Mouse (Mus musculus) left cerebral cortex, adult 18-20 months (tissue): ENCODE results near the gene Nhlrc2. TPM values are rescaled to one million over a fixed set of nuclear protein-coding genes. Genes with fewer than 3 reads are reported as not detected.

Experiments used
- DNase-seq, 2 experiments: peaks; one replicate each; pipeline ENCODE4 v3.0.0; 2021 to 2022; ENCODE audit warnings: low spot score in 2 of 2, mixed read lengths in 1 of 2
- total RNA-seq, 2 experiments: library from RNA; stranded (reverse); gene quantifications; 2 replicates each; pipeline ENCODE4 v1.2.3; 2021

Nhlrc2 gene
- total RNA-seq, 2 experiments from 2014 or later: 14.1 to 15.2 TPM

DNA sequence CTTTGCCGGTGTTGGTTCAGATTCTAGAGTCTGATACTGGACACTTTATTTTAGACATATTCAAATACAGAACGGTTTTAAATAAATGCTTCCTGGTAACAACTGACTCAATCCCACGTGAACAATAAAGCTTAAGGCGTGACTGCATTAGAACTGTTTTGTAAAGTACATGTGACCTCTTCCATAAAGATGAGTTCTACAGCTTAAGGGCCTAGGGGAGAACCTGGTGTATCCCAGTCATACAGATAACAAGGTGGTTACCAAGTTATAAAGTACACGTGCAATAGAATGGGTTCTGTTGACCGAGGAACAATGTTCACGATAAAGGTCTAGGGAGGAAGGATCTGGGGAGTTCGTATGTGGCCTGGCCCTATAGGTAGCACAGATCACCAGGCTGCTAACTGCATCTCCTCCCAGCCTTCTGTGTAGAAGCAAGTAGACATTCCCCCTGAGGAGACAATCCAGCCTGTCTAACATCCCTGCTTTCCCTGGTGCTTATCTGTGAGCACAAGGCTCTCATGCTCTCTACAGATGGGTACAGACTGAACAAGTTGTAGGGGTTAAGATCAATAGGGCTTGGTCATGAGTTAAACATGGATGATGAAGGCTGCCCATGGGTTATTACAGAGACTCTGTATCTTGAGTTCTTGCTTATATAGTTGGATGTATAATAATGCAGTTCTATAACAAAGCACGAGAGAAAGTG, 14.5 kb downstream of the Nhlrc2 start:
- DNase-seq: no peak

DNA sequence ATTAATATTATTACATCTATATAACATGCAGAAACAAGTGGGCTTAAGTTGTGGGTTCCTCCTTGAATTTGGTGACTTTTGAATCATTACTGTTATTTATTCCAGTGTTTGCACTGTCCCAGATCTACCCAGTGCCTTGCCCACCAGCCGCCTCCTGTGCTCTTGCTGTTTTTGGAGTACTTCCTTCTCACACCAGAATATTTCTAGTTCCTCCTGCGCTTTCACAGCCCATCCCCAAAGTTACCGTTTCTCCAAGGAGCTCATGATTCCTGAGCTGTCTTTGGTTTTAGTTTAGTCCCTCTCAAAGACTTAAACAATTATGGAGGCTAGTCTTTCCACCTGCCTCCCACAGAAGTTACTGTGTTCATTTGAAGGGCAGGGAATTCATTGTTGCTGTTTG, 15.4 kb downstream of the Nhlrc2 start:
- peak in 1 of 2 experiments; percentile 65 for DNase-seq

DNA sequence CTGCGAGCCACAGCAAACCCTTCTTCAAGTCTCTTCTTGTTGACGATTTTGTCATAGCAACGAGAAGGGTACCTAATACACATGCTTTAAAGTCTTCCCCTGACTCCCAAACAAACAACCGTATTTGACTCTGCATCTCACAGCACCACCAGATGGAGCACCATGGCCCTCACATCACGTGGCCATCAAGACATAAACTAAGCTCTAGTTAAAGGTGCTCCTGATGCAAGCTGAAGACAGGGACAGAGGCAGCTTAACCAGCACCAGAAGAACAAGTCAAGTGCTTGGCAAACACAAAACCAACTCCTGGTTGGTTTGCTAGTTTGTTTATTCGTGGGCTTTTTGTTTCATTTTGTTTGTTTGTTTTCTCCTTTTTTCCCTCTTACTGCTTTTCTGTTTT, 17.3 kb downstream of the Nhlrc2 start:
- no peak for DNase-seq

DNA sequence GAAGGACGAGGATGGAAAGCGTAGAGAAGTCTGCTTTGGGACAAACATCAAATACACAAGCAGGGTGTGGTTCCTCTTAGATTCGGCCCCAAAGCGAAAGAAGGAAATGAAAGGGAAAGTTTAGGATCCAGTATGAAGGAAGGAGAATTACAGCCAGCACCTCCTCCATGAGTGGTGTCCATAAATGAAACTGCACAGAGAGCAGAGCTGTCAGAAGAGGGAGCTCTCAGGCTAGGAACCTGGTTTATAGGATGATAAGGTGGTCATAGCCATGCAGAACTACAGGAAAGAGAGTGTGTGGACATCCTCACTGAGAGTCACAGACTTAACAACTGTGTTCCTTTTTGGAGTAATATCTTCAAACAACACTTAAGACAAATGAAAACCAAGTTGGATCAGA, 18.0 kb downstream of the Nhlrc2 start:
- DNase-seq: peak; percentile 65 to 67

DNA sequence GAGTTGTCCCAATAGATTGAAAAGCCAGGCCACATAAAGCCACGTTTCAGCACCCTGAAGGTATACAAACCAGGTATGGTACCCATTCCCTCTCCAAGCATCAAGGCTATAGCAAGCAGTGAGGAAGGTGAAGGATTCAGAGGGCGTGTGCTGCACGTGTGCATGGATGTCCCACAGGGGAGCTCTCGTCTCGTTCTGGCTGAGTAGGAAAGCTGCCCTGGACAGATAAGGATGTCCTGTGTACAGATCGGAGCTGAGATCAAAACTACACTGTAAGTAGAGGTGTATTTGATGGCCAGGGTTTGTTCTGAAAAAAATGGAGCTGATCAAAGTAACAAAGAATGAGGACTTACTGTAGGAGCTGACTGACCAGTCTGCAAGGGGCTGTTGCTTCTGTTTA, 18.9 kb downstream of the Nhlrc2 start:
- DNase-seq: no peak

DNA sequence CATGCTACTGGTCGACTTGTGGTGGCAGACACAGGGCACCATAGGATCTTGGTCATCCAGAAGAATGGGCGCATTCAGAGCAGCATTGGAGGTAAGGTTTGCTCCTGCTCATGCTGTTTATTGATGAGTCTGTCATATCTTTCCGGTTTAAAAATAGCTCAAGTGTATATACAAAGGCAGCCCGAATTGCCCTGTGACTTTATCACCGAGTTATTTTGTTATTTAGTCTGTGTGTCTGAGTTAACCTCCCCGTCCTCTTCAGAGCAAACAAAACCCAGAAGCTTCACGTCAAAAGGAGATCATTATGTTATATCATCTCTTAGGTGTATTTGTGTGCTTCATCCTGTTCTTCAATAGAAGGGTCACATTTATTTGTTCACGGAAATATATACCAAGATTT, 22.7 kb downstream of the Nhlrc2 start:
- DNase-seq: no peak

DNA sequence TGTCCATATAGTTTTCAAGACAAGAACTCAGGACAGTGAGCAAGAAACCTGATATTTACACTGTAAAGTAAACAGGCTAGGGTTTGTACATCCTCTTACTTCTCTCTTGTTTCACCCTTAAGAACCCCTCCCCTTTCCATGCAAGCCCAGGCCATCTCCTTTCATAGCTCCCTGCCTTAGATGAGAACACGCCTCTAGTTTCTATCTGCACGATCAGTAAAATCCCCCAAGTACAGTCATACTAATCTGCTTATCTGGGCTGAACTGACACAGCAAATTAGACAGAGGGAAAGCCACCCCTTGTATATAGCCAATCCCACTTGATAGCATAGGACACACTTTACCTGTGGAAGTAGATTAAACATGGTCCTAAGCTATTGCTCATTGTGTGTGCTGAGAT, 23.2 kb downstream of the Nhlrc2 start:
- DNase-seq: no peak

DNA sequence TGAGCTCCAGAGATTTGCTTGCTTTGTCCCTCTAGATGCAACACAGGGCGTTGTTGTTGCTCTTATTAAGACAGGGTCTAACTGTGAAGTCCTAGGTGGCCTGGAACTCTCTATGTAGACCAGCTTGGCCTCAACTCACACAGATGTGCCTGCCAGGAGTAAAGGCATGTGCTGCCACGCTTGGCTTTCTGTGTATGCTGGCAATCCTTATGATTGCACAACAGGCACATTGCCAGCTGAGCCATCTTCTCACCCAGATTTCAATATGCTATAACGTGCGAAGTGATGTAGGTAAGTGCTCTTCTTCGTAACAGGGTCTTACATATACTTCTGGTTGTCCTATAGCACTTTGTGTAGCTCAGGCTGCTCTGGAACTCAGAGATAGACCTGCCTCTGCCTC, 23.9 kb downstream of the Nhlrc2 start:
- DNase-seq: no peak

DNA sequence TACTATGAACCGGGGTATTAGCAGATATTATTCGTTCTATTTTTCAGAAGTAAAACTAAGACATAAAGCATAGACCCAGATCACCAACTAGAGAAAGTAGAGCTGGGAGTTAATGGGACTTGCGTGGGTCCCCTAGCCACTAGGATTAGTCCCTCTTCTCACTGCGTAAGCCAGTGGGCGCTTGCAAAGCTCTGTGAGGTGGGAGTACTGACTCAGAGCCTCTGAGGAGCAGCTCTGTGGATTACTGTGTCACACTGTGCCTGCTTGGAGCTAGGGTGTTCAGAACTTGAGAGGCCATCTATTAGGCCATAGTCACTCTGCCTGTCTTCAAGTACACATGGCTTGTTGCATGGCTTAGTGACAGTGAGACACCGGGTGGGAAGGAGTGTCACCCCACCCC, 25.1 kb downstream of the Nhlrc2 start:
- DNase-seq: peak; percentile 47 to 68

DNA sequence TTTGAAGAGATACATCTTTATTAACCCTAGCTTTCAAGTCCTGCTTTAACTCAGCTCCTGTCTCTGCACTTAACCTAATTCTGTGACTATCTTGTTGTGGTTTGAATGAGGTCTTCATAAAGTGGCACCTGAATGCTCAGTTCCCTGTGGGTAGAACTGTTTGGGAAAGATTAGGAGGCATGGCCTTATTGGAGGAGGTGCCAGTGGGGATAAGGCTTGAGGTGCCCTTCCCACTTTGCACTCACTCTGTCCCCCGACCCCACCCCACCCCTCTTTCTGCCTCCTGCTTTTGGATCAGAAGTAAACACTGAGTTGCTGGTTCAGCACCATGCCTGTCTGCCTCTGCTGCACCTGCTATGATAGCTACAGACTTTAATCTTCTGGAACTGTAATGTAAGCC, 29.7 kb downstream of the Nhlrc2 start:
- DNase-seq: no peak

DNA sequence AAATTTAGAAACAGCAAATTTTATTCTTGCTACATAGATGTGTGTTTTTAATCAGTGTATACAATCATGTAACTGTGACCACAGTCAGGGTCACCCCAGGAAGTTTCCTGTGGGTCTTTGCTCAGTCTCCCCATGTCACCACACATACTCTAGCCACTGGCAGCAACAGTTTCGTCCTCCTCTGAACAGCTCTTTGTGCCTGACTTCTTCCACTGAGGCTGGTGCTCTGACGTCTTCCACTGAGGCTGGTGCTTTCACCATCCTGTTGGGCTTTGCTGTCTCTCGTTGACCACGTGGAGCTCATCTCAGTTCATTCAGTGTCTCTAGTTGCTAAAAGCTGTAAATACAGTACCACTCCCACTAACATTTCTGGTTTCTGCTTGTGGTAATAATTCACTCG, 33.9 kb downstream of the Nhlrc2 start:
- no peak for DNase-seq

DNA sequence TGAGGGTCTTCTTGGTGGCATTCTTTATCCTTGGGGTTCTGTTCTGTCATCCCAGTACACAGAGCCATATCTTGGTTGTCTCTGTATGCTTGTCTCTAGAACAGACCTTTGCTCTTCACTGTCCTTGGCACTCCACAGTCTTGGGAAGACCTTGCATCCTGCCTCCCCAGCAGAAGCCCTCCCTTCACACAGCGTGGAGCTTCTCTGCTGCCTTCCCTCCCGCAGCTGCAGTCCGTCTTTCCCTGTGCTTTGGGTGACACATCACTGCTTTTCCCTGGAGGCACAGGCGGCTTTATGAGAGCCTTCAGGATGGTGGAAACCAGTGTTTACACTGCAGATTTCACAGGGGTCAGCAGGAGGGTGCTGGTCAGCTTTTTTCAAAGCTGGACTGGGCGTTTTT, 35.7 kb downstream of the Nhlrc2 start:
- DNase-seq: no peak

DNA sequence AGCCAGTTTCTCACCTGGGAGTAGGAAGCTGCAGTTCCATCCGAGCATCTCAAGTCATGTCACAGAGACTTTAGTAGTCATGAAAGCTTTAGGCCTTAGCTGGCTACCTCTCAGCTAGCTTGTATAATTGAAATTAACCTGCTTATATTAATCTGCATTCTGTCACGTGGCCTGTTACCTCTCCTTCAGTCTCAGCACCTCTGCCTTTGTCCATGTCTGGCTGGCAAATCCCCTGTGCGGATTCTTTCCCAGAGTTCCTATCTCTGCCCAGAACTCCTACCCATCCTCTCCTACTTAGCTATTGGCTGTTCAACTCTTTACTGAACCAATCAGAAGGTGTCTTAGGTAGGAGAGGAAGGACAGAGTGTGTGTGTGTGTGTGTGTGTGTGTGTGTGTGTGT, 36.2 kb downstream of the Nhlrc2 start:
- DNase-seq: no peak

DNA sequence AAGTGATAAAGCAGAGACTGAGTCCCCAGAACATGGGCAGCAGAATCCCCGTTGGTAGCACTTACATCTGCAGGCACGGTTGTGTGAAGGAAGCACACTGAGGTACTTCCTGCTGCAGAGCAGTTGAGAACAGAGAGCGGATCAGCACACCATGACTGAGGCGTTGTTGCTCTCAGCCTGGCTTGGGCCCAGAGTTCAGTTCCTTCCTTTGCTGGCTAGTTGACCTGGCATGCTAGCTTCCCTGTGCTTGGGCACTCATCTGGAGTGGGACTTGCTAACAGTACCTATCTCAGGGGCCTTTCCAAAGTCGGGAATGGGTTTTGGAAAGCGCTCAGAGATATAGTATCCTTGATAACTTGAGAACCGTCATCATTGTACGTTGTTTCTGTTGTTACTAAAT, 38.3 kb downstream of the Nhlrc2 start:
- DNase-seq: no peak

DNA sequence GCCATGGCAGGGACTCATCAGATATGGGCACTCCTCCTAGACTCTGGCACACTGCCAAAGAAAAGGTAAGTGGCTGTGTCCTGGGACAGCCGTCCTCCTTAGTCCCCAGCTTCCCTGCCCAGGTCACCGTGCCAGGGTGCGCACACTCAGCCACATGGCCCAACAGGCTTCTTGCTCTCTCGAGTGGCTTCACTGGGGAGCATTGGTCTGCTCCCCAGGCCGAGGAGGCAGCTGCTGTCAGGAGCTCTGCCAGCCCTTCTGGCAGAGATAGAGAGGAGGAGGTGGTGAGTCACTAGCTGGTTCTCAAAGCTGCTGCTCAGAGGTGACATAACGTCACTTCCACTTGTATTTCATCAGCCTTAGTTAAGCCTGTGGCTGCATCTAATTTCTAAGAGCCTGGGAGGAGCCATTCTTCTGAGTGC, 40.2 kb downstream of the Nhlrc2 start:
- DNase-seq: peak; percentile 64 to 77

DNA sequence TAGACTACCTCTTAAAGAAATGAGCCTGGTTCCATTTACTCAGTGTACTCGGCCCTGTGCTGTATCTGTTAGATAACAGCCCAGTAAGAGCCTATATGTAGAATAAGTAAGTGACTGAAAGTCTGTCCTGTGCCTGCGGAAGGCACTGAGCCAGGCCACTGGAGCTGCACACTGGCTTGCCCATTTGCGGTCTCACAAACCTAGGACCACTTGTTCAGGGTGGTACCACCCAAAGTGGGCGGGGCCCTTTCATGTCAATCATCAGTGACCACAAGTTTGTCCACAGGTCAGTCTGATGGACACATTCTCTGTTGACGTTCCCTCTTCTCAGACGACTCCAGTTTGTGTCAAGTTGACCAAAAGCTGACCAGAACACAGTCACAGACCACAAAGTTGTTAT, 40.9 kb downstream of the Nhlrc2 start:
- no peak for DNase-seq

DNA sequence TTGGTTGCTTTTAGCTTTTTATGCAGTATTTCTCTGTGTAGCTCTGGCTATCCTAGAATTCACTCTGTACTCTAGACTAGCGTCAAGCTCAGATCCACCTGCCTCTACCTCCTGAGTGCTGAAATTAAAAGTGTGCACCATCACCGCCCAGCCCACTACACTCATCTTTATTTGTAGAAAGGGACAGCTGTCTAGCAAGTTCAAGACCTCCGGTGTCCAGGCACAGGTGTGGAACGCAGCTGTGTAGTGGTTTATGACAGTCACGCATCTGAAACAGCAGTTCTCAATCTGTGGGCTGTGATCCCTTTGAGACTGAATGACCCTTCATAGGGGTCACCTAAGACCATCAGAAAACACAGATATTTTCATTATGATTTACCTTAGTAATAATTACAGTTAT, 41.4 kb downstream of the Nhlrc2 start:
- no peak for DNase-seq

DNA sequence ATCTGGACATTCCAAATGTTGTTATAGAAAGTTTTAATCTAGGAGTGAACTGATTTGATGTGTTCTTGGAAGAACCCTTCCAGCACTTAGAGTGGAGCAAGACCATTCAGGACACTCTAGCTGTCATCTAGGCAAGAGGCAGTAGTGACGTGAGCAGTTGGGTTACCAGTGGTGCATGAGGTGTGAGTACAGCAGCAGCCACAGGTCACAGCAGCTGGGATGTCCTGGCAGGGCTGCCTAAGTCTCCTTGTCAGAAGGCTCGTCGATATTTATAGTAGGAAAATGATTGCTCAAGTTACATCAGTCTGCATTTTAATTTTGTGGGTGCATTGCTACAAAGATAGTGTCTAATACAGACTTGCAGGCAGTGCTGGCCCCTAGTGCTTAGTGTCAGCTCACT, 42.2 kb downstream of the Nhlrc2 start:
- no peak for DNase-seq

DNA sequence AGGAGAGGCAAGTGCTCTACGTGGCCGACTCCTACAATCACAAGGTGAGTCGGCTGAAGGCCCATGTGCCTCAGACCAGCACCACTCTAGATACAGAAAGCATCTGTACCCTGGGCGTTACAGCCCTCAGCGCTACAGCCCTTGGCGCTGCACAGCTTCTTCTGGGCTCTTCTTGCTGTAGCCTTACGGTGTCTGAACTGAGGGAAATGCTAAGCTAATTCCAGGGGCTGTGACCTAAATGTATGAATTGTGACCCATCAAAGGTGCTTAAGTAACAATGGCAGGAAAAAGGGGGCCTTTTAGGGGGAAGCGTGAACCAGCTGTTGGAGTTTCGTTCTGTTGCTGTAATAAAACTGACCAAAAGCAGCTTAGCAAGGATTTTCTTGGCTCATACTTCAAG, 44.4 kb downstream of the Nhlrc2 start:
- DNase-seq: no peak

DNA sequence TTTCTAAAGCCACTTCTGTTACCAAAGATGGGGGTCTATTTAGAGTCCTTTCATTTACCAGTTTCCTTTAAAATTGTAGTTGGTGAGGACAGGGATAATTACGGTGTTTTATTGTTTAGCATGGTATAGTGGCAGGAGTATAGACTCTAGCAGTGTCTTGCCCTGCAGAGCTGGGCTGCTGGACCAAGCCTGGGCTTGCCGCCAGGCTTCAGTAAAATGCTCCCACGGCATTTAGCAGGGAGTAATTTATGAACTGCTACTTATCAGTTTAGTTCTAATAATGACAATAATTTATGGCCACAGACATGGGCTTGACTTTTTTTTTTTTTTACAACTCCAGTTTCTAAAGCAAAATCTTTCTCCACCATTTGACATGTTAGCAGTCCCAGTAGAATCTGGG, 51.9 kb downstream of the Nhlrc2 start:
- DNase-seq: no peak

DNA sequence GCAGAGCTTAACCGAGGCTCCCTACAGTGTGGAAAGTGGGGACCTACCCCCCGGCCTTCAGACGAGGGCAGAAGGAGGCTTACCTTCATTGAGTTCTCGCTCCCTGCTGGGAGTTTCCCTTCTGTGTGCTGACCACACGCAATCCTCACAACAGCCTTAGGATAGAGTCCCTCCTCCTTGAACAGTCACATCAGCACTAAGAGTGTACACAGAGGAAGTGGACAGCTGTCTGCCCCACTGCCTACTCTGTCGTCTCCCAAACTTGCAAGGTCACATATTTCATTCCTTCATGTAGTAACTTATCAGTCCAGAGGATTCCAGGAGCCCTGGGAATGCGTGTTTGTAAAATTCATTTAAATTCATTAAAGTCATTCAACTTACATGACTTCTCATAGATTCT, 52.7 kb downstream of the Nhlrc2 start:
- no peak for DNase-seq

DNA sequence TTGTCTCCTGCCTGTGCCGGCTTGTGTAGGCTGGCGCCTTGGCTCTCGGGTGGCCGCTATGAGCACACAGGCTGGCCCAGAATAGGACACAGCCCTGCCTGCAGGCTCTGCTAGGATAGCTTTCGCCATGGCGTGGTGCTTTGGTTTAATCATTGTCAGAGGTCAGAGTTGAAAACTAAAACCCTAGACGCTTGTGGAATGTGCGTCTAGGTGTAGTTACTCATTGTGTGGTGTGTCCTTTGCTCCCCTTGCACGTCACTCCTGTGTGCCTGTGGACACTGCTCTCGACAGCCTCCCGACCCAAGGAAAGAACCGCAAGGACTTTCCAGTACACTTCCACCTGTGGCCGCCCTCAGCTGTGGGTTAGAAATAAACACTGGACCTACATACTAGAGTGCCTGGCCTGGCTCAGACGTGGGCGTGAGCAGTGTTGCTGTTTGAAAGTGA, 53.9 kb downstream of the Nhlrc2 start:
- no peak for DNase-seq

DNA sequence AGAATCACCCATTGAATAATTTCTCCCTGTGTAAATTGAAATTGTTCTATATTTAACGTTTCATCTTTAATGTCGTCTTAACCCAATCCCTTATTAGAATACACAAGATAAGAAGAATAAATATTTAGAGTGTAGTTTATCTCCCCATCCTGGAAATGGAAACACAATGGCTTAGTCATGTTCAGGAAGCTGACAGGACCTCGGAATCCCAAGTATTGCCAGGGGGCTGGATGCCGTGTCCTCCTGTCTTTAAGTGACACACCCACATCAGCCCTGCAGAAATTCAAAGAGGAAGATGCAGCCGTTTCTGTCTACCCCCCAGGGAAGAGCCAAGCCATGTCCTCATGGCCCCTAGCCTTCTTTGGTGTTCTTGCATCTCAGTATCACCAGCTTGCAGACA, 60.9 kb downstream of the Nhlrc2 start:
- no peak for DNase-seq

DNA sequence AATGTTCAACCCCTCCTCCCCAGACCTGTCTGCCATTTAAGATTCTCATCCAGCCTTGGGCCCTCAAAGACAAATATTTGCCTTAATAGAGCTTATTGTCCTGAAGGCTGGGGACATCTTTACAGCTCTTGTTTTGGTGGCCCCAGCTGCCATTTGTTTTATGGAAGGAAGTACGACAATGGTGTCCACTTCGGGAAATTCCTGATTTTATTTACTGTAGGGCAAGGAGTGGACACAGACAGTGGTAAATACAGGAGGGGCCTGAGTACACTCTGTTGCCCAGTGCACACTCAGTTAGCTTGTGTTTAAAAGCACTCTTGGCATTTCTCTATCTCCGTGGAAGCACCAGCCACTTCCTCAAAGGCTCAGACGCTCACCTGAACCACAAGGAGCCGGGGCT, 66.1 kb downstream of the Nhlrc2 start:
- no peak for DNase-seq
